Mouse (Mus musculus) E14TG2a.4 (cell line): ENCODE results near the gene Otop3.
A peak's percentile ranks its signal among the peaks of the same experiment; 100 is the strongest.

Experiments used
- H3K27me3 ChIP-seq: 2 replicates; pipeline ENCODE4 v1.6.1; 2014; ENCODE audit warnings: low read length, control low read depth; ENCODE audit not compliant: insufficient read depth
- H3K36me3 ChIP-seq: 2 replicates; pipeline ENCODE4 v1.6.1; 2014; ENCODE audit warnings: low read length, control low read depth; ENCODE audit not compliant: insufficient read depth
- H3K4me1 ChIP-seq: replicated peaks from 2 replicates; pipeline ENCODE4 v1.6.1; 2014; ENCODE audit warnings: low read depth, low read length, control low read depth
- H3K4me3 ChIP-seq: replicated peaks from 2 replicates; pipeline ENCODE4 v1.5.1; 2014; ENCODE audit warnings: mild to moderate bottlenecking, low read length
- H3K9me3 ChIP-seq: 2 replicates; pipeline ENCODE4 v1.6.1; 2014; ENCODE audit warnings: low read length, control low read depth
- CTCF ChIP-seq: conservative IDR thresholded peaks from 2 replicates; pipeline ENCODE4 v1.5.1; 2014; ENCODE audit warnings: low read length
- NANOG ChIP-seq: IDR thresholded peaks from 2 replicates; pipeline ENCODE4 v1.6.1; 2014; ENCODE audit warnings: borderline replicate concordance, low read length, mixed read lengths
- POU5F1 ChIP-seq: IDR thresholded peaks from 2 replicates; pipeline ENCODE4 v1.6.1; 2014; ENCODE audit warnings: low read length, borderline replicate concordance

Otop3 gene

DNA sequence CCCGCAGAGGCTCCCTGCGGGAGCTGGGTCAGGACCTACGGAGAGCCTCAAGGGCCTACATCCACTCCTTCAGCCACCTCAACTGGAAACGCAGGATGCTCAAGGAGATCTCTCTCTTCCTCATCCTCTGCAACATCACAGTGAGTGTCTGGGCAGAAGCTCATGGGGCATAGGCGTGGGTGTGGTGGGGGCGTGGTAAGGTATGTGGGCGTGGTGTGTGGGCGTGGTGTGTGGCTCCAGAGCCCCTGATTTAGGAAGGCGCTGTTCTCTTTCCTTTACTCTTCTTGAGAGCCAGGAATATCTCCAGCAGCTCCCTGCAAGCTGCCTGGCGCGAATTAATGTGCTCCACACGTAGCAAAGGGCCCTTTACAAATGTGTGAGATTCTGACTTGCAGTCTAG lies 10.4 kb downstream of the Otop3 start:
- no peak for TF ChIP-seq CTCF
- TF ChIP-seq POU5F1: no peak
- TF ChIP-seq NANOG: no peak
- H3K27me3 ChIP-seq: peaks cover 75% of the 10 kb centered on the region
- peaks cover 47% of the 10 kb centered on the region for H3K4me1 ChIP-seq
- H3K36me3 ChIP-seq: no peaks in the 10 kb centered on the region
- H3K4me3 ChIP-seq: peak overlapping the region; percentile 68
- H3K9me3 ChIP-seq: no peaks in the 10 kb centered on the region

DNA sequence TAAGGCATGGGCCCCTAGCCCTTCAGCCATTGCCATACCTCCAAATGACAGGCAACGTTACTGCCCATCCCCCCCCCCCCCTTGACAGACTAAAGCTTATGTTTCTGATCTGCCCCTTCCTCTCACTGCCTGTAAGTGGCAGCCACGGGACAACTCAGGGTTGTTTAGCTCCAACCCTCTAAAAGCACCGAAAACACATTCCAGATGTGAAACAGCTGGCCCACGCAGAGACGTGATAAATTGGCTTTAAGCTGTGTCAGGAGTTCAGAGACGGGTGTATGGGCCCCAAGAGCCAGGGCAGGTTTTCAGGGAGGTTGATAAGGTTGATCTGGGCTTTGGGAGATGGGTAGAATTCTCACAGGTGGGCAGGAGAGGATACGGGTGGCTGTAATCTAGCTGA lies 11.0 kb downstream of the Otop3 start:
- no peaks in the 10 kb centered on the region for H3K9me3 ChIP-seq
- H3K4me1 ChIP-seq: peaks cover 47% of the 10 kb centered on the region
- H3K27me3 ChIP-seq: peaks cover 74% of the 10 kb centered on the region
- TF ChIP-seq NANOG: no peak
- no peak for TF ChIP-seq CTCF
- TF ChIP-seq POU5F1: no peak
- no peaks in the 10 kb centered on the region for H3K36me3 ChIP-seq
- H3K4me3 ChIP-seq: no peak overlapping the region

DNA sequence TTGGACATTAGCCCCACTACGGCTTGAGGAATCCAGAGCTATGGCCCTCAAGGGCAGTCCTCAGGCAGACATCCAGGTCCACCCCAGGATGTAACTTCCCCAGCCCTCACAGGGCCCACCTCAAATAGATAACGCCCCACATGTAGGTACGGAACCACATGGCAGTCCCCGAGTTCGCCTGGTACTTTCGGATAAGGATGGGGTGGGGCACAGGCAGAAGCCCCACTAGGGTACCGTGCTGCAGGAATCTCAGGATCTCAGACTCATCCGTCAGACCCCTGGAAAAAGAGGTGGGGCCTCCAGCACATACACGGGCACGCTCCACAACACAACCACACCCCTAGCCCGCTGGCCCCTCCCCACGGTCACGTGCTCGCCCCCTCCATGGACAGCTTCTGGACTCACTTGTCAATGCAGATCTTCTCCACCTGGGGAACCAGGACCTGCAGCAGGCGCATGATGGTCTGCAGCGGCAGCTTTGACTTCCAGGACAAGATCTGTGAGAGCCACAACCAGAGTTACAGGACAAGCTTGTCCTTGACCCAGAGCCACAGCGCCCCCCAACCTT lies 14.2 kb downstream of the Otop3 start:
- Histone ChIP-seq H3K27me3 (peaks cover 74% of the 10 kb centered on the region), H3K4me1 (peaks cover 50% of the 10 kb centered on the region), H3K9me3 (no peaks in the 10 kb centered on the region), H3K4me3 (0 out of 2 replicates have a peak overlapping the region, but pooled peaks have one; percentile 10), H3K36me3 (no peaks in the 10 kb centered on the region)
- no peak for TF ChIP-seq CTCF
- no peak for TF ChIP-seq NANOG
- TF ChIP-seq POU5F1: no peak

DNA sequence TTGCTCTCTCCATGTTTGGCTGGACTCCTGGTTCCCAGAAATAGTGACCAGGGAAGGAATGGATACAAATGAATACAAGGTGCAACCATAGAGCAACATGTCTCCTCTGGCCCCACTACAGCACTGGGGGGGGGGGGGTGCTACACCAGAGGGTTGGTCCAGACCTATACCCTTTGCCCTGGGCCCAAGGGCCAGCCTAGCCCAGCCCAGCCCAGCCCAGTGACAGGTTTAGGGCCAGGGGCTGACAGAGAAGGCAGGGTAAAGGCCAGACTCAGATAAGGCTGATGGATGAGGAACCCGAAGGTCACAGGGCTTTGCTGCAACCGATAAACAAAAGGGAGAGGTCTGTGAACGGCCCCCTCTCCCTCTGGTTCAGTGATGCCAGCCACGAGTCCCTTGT lies 15.4 kb downstream of the Otop3 start:
- TF ChIP-seq NANOG (no peak), CTCF (no peak), POU5F1 (no peak)
- peaks cover 41% of the 10 kb centered on the region for H3K4me1 ChIP-seq
- H3K9me3 ChIP-seq: no peaks in the 10 kb centered on the region
- H3K4me3 ChIP-seq: no peak overlapping the region
- H3K27me3 ChIP-seq: peaks cover 66% of the 10 kb centered on the region
- H3K36me3 ChIP-seq: no peaks in the 10 kb centered on the region

DNA sequence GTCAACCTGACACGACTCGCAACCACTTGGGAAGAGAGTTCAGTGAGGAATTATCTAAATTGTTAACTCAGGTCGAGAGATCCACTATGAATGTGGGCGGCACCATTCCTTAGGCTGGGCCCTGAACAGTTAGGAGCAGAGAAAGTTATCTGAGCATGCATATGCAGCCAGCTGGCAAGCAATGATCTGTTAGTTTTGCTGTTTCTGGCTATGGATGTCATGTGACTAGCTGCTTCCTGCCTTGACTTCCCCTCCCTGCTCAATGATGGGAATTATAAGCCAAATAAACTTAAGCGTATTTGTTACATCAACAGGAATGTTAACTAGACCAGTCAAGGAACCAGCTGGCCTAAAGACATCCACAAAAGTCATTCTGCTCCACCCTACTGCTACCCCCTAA lies 18.8 kb downstream of the Otop3 start:
- no peak for TF ChIP-seq POU5F1
- no peak for TF ChIP-seq CTCF
- no peak for TF ChIP-seq NANOG
- H3K9me3 ChIP-seq: no peaks in the 10 kb centered on the region
- H3K4me3 ChIP-seq: no peak overlapping the region
- peaks cover 63% of the 10 kb centered on the region for H3K27me3 ChIP-seq
- H3K36me3 ChIP-seq: no peaks in the 10 kb centered on the region
- peaks cover 29% of the 10 kb centered on the region for H3K4me1 ChIP-seq

DNA sequence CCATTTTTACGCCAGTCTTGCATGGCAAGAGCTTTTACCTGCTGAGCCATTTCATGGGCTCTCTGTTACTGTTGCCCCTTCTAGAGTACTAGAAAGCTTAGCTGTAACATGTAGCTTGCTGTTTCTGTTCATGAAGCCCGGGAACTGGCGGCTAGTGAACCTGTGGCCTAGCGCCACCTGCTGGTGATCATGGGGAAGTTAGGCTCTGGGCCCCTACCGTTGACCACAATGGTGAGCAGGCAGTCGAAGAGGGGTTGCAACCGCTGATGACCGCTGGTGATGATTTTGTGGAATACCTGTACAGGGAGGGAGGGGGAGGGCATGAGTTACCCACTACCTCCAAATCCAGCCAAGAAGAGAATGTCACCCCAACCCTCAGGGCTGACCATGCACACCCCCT lies 19.7 kb downstream of the Otop3 start:
- Histone ChIP-seq H3K36me3 (no peaks in the 10 kb centered on the region), H3K9me3 (no peaks in the 10 kb centered on the region), H3K27me3 (peaks cover 56% of the 10 kb centered on the region), H3K4me3 (no peak overlapping the region), H3K4me1 (peaks cover 28% of the 10 kb centered on the region)
- TF ChIP-seq POU5F1 (no peak), CTCF (peak; percentile 95)

DNA sequence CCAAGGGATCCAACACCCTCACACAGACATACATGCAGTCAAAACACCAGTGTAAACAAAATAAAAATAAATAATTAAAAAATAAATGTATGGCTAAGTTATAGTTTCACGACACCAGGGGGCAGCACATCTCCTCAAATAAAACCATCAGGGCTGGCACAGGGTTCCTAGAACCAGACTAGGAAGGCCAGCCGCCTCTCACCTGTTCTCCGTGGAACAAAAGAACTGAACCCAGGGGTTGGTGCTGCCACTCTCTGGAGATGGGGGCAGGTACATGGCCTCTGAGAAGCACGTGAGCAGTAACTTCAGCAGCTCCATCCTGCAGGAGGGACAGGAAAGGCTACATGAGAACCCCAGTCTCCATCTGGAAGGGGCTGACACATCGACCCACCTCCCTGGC lies 23.9 kb downstream of the Otop3 start:
- H3K9me3 ChIP-seq: no peaks in the 10 kb centered on the region
- peaks cover 46% of the 10 kb centered on the region for H3K27me3 ChIP-seq
- H3K36me3 ChIP-seq: no peaks in the 10 kb centered on the region
- H3K4me1 ChIP-seq: peaks cover 31% of the 10 kb centered on the region
- H3K4me3 ChIP-seq: peak overlapping the region; percentile 23; the same call in 1 of the 2 replicates
- TF ChIP-seq CTCF: peak; percentile 34
- TF ChIP-seq NANOG: no peak
- TF ChIP-seq POU5F1: no peak

DNA sequence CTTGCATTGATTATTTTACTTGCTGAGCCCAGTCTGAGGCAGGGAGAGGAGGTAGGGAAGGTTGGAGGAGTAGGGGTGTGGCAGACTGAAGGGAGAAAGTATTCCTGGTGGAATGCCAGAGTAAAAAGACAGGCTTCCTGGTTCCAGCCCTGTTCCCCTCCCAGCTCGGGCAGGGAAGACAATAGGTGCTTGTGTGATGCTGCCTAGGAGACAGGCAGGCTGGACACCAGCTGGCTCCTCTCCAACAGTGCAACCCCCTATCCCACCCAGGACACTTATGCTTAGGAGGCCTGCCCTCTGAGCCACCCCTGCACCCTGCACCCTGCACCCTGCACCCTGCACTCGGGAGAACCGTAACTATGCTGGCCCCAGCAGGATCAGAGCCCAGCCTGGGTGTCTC lies 24.8 kb downstream of the Otop3 start:
- Histone ChIP-seq H3K36me3 (no peaks in the 10 kb centered on the region), H3K9me3 (no peaks in the 10 kb centered on the region), H3K27me3 (peaks cover 54% of the 10 kb centered on the region), H3K4me1 (peaks cover 31% of the 10 kb centered on the region), H3K4me3 (peak overlapping the region; percentile 23; the same call in 1 of the 2 replicates)
- TF ChIP-seq NANOG: no peak

DNA sequence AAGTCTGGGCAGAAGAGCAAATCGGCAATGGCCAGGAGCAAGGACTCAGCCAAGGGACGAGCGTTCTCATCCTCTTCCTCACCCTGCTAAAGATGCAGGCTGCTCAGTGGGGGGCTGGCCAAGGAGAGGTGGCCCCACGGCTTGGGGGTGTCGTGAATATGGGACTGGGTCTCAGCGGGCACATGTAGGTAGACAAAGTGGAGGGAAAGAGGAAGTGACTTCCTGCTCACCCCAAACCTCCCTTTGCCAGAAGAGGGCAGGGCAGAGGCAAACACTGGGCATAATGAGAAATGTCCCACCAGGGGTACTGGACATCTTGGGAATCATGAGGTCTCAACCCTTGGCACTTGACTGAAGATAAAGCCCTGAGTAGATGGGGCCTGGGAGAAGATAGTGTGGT lies 25.2 kb downstream of the Otop3 start:
- Histone ChIP-seq H3K36me3 (no peaks in the 10 kb centered on the region), H3K4me3 (peak overlapping the region; percentile 23; the same call in 1 of the 2 replicates), H3K9me3 (no peaks in the 10 kb centered on the region), H3K27me3 (peaks cover 54% of the 10 kb centered on the region), H3K4me1 (peaks cover 29% of the 10 kb centered on the region)
- TF ChIP-seq CTCF (no peak), NANOG (no peak), POU5F1 (no peak)
